Mouse (Mus musculus) E14TG2a.4 (cell line): ENCODE data around the gene Ddah2.

Source experiments
- CTCF ChIP-seq: conservative IDR thresholded peaks from 2 replicates; pipeline ENCODE4 v1.5.1; 2014; ENCODE audit warnings: low read length
- NANOG ChIP-seq: IDR thresholded peaks from 2 replicates; pipeline ENCODE4 v1.6.1; 2014; ENCODE audit warnings: borderline replicate concordance, low read length, mixed read lengths
- POU5F1 ChIP-seq: IDR thresholded peaks from 2 replicates; pipeline ENCODE4 v1.6.1; 2014; ENCODE audit warnings: low read length, borderline replicate concordance

- TF ChIP-seq CTCF (no peak), NANOG (no peak), POU5F1 (no peak)
Measured at GRCm38 (mm10) chr17:35097164-35097655, 38.4 kb downstream of the Ddah2 start.
